Mouse (Mus musculus) midbrain, postnatal 0 days (tissue): ENCODE data around the gene Rab3il1. TPM values are rescaled to one million over a fixed set of nuclear protein-coding genes. Genes with fewer than 3 reads are reported as not detected.
A peak's percentile ranks its signal among the peaks of the same experiment; 100 is the strongest.
"Not testable (repeated sequence)": the region's sequence is repeated elsewhere in the genome, so short reads cannot be mapped to it uniquely, and the experiment has no call there.

Experiments
- ATAC-seq: fragments of 200-750 bp; cut with Nextera tagmentation; 2 replicates; pipeline ENCODE4 v1.8.0; 2017; ENCODE audit warnings: moderate number of reproducible peaks, mild to moderate bottlenecking, moderate TSS enrichment, moderate library complexity; ENCODE audit not compliant: low FRiP score
- DNase-seq: peaks from one replicate; pipeline ENCODE4 v3.0.0-alpha.2; 2015; ENCODE audit warnings: low spot score
- H3K27ac ChIP-seq: fragments of 300-500 bp; sonication (generic); 2 replicates; pipeline ENCODE4 v1.5.1; 2014; ENCODE audit warnings: low read depth, mild to moderate bottlenecking, low read length, mixed read lengths
- H3K27me3 ChIP-seq: fragments of 300-500 bp; sonication (generic); 2 replicates; pipeline ENCODE4 v1.6.1; 2014; ENCODE audit warnings: low read length, control low read depth, mixed read lengths; ENCODE audit not compliant: insufficient read depth
- H3K36me3 ChIP-seq: fragments of 300-500 bp; sonication (generic); 2 replicates; pipeline ENCODE4 v1.6.1; 2014; ENCODE audit warnings: low read length, control low read depth, mixed read lengths; ENCODE audit not compliant: insufficient read depth
- H3K4me1 ChIP-seq: fragments of 300-500 bp; sonication (generic); 2 replicates; pipeline ENCODE4 v1.6.1; 2014; ENCODE audit warnings: mild to moderate bottlenecking, control low read depth, antibody characterized with exemption, low read length, mixed read lengths; ENCODE audit not compliant: insufficient read depth
- H3K4me2 ChIP-seq: fragments of 300-500 bp; sonication (generic); 2 replicates; pipeline ENCODE4 v1.6.1; 2014; ENCODE audit warnings: low read depth, mild to moderate bottlenecking, low read length, mixed read lengths; ENCODE audit not compliant: poor library complexity, severe bottlenecking
- H3K4me3 ChIP-seq: fragments of 300-500 bp; sonication (generic); 2 replicates; pipeline ENCODE4 v1.5.1; 2014; ENCODE audit warnings: low read depth, mild to moderate bottlenecking, low read length, moderate library complexity
- H3K9ac ChIP-seq: fragments of 300-500 bp; sonication (generic); replicated peaks from 2 replicates; pipeline ENCODE4 v1.6.1; 2014; ENCODE audit warnings: mild to moderate bottlenecking, low read length, moderate library complexity, mixed read lengths; ENCODE audit not compliant: poor library complexity, severe bottlenecking
- H3K9me3 ChIP-seq: fragments of 300-500 bp; sonication (generic); 2 replicates; pipeline ENCODE4 v1.6.1; 2016; ENCODE audit warnings: low read length, control low read depth
- CTCF ChIP-seq: IDR thresholded peaks from 2 replicates; pipeline ENCODE4 v1.5.1; 2016; ENCODE audit warnings: antibody characterized with exemption, mild to moderate bottlenecking
- WGBS: fragments of 180-500 bp; shearing (Covaris S2); extraction: QIAGEN DNeasy Blood & Tissue Kit; methylation state at CpG from one replicate; pipeline ENCODE4 v1.1.7; 2014; 5-methylcytosine and 5-hydroxymethylcytosine counted together
- polyA plus RNA-seq: library from polyadenylated mRNA; unstranded; fragments of >200 nt; fragmentation: Nextera tagmentation; extraction: Ambion mirVana; gene quantifications from 2 replicates; pipeline ENCODE4 v1.2.1, GENCODE M21; 2015
- total RNA-seq: library from RNA; depleted of rRNA; stranded (reverse); fragments of >200 nt; gene quantifications from 2 replicates; pipeline ENCODE4 v1.2.3, GENCODE M21; 2014

The Rab3il1 gene
- total and polyA plus RNA-seq, 2 experiments from 2014 or later = 21.7 to 23.3 TPM

DNA sequence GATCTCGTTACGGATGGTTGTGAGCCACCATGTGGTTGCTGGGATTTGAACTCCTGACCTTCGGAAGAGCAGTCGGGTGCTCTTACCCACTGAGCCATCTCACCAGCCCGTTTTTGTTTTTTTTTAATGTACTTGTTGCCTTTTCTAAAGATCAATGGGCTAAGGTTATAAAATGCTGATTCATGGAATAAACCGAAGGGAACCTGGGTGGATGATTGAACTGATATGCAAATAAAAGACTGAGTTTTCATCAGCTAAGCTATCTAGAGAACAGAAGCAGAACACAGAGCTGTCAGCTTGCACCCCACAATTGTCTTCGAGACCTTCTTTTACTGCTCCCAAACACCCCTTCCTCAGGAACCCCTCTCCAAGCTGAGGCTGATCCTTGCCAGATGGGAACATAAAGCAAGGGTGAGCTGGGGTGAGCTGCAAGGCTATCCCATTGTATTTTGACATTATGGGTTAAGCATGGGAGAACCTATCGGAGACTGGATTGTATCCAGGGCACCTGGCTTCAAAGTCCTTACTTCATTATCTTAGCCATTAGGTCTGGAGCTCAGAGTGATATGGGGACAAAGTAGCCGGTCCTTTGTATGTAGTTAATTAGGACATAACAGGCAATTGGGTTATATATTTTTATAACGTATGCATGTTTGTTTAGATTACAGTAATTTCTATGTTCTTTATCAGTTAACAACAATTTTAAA is 33.2 kb upstream of the Rab3il1 start:
- no peak for DNase-seq
- Histone ChIP-seq H3K4me3 (no peak overlapping the region), H3K4me2 (no peak overlapping the region), H3K36me3 (no peaks in the 10 kb centered on the region), H3K27ac (no peak overlapping the region), H3K27me3 (no peaks in the 10 kb centered on the region), H3K9ac (no peak overlapping the region), H3K4me1 (no peaks in the 10 kb centered on the region), H3K9me3 (no peaks in the 10 kb centered on the region)
- ATAC-seq = no peak
- TF ChIP-seq CTCF = no peak
- WGBS = 88% methylated on average over 9 of the region's 10 CpGs

DNA sequence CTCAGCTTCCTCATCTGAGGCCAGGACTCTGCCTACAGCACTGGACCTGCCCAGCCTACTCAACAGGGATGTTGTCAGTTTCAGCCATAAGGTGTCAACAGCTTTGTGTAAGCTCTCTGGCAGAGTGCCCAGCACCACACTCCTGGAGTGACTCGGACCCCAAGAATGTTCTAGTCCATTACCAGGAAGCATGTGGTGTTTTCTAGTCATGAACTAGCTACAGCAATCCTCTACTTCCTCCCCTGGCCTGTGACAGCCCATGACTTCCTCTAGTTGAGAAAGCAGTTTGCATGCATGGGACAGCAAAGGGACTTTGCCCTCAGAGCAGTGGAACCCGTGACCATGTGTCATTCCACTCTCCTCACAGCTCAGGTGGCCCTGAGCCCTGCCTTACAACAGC is 26.6 kb upstream of the Rab3il1 start:
- H3K36me3 ChIP-seq, H3K27ac ChIP-seq, H3K4me2 ChIP-seq, H3K4me1 ChIP-seq, H3K27me3 ChIP-seq, H3K9ac ChIP-seq, ATAC-seq, DNase-seq, H3K9me3 ChIP-seq, H3K4me3 ChIP-seq: not testable (repeated sequence)
- 74% methylated on average over 2 of the region's 2 CpGs for WGBS

DNA sequence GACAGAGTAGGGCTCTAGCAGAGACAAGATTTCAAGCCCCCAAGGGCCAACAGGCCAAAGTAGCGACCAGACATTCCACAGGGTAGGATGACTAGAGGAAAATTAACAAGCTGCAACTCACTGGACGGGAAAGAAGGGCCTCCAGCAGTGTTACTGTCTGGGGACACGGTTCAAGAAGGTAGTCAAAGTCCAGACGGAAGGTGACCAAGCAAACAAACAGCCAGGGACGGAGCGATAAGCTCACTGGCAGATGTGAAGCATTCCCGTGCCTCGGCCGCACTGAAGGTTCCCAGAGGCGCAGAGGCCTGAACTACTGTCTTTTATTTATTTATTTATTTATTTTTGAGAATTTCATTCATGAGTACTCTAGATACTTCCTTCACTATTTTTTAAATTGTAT is 24.4 kb upstream of the Rab3il1 start:
- no peak overlapping the region for H3K27ac ChIP-seq
- DNase-seq = no peak
- no peaks in the 10 kb centered on the region for H3K36me3 ChIP-seq
- no peak for TF ChIP-seq CTCF
- no peak overlapping the region for H3K9ac ChIP-seq
- no peaks in the 10 kb centered on the region for H3K27me3 ChIP-seq
- no peak overlapping the region for H3K4me3 ChIP-seq
- no peak overlapping the region for H3K4me2 ChIP-seq
- WGBS = 88% methylated on average over 10 of the region's 10 CpGs
- ATAC-seq = no peak
- peaks cover 9% of the 10 kb centered on the region; the same call in 1 of the 2 replicates for H3K4me1 ChIP-seq
- H3K9me3 ChIP-seq = no peaks in the 10 kb centered on the region

DNA sequence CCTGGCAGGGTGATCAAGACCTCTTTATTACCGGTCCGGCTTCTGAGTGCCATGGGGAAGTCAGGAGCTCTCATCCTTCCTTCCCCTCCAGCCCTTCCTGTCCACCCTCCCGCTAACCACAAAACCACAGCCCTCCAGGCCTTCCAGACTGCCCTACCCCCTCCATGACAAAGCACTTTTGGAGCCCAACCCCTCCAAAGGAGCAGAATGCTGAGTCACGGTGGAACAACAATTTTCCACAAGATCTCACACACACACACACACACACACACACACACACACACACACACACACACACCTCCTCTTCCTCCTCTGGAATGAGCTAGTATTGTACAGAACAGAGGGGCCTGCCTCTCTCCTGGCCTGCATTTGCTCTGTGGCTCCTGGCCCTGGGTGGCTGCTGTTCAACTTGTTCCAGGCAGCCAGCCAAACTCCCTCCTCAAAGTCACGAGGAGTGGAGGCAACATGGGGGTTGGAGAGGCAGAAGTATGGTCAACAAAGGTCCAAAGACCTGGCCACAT is 23.0 kb upstream of the Rab3il1 start:
- Histone ChIP-seq H3K9ac (no peak overlapping the region), H3K27me3 (no peaks in the 10 kb centered on the region), H3K4me1 (peaks cover 10% of the 10 kb centered on the region; the same call in 1 of the 2 replicates), H3K27ac (no peak overlapping the region), H3K36me3 (no peaks in the 10 kb centered on the region), H3K9me3 (no peaks in the 10 kb centered on the region), H3K4me3 (no peak overlapping the region), H3K4me2 (no peak overlapping the region)
- TF ChIP-seq CTCF = no peak
- DNase-seq = peak; percentile 62
- ATAC-seq = no peak
- 67% methylated on average over 5 of the region's 5 CpGs for WGBS

DNA sequence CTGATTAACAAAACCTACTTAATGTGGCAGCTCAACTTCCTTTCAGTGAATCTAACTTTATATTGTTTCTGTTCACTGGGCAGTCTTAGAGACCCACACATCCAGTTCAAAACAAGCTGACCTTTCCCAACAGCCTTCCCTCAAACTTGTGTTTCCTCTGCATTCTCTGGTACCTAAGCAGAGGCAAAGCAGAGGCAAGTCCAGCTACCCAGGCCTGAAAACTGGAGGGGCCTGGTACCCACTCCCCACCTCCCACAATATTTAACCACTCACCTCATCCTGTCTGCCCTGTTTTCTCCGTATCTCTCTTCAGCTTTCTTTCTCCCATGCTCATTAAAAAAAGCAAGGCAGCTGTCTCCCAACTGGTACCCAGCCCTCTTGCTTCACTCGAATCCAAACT is 22.3 kb upstream of the Rab3il1 start:
- Histone ChIP-seq H3K27ac (no peak overlapping the region), H3K4me1 (peaks cover 15% of the 10 kb centered on the region; the same call in 1 of the 2 replicates), H3K4me2 (no peak overlapping the region), H3K27me3 (no peaks in the 10 kb centered on the region), H3K4me3 (no peak overlapping the region), H3K36me3 (0 out of 2 replicates have a peak, but pooled peaks cover under 1% of the 10 kb centered on the region), H3K9ac (no peak overlapping the region), H3K9me3 (no peaks in the 10 kb centered on the region)
- DNase-seq (no peak), ATAC-seq (no peak)
- 80% methylated on average over 2 of the region's 2 CpGs for WGBS
- no peak for TF ChIP-seq CTCF

DNA sequence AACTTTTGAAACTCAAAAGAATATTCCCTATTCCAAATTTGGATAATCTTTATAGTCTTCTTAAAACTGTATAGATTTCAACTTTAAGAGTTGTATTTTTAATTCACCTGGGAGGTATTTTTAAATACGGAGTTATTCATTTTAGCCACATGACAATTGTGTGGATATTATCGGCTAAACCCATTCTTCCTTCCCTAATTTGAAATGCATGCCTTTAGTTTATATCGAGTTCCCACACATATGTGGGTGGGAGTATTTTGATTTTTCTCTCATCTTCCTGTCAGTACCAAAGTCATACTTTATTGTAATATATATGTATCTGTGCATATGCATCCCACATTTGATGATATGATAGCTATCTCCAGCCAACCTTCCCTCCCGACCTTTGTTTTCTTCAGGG is 21.2 kb upstream of the Rab3il1 start, which contains the start of gene Fth1:
Gene Fth1, plus strand, starts transcription at position 341 of the 400 bp plus-strand sequence.
- no peak within 1 kb of the TSS for H3K27ac ChIP-seq
- H3K4me2 ChIP-seq = no peak within 1 kb of the TSS
- H3K36me3 ChIP-seq = peaks cover 11% of the 10 kb centered on the region
- WGBS = 92% methylated on average over 4 of the region's 4 CpGs
- H3K4me1 ChIP-seq = peaks cover 15% of the 10 kb centered on the region; the same call in 1 of the 2 replicates
- no peak for TF ChIP-seq CTCF
- no peak within 1 kb of the TSS for H3K4me3 ChIP-seq
- ATAC-seq (no peak), DNase-seq (no peak)
- H3K9ac ChIP-seq = no peak within 1 kb of the TSS
- H3K9me3 ChIP-seq = no peaks in the 10 kb centered on the region
- no peaks in the 10 kb centered on the region for H3K27me3 ChIP-seq
